Mouse (Mus musculus): Measurements from ENCODE around the gene Nans. TPM values are rescaled to one million over a fixed set of nuclear protein-coding genes. Genes with fewer than 3 reads are reported as not detected.
A peak's percentile ranks its signal among the peaks of the same experiment; 100 is the strongest.

The Nans gene
- polyA plus RNA-seq, 1 experiment: 62.3 TPM

- H3K79me2 ChIP-seq (ENCODE audit: control insufficient read depth, insufficient read depth): no peaks in the 10 kb centered on the region
- H3K4me2 ChIP-seq (ENCODE audit: low read depth): peak overlapping the region; percentile 85
- peak overlapping the region; percentile 9 for H3K4me3 ChIP-seq
- TF ChIP-seq USF1 (IDR thresholded peaks at IDR 0.05; ENCODE audit: low read depth) (no peak), POLR2A (IDR thresholded peaks at IDR 0.05; ENCODE audit: insufficient read length, low read depth) (no peak), POLR2AphosphoS2 (IDR thresholded peaks at IDR 0.05; ENCODE audit: insufficient read length, low read depth) (no peak), REST (IDR thresholded peaks at IDR 0.05; ENCODE audit: insufficient read depth, insufficient read length) (no peak), E2F4 (IDR thresholded peaks at IDR 0.05; ENCODE audit: insufficient read depth) (no peak), TCF12 (IDR thresholded peaks at IDR 0.05; ENCODE audit: insufficient read depth, poor library complexity, severe bottlenecking) (no peak), MAX (IDR thresholded peaks at IDR 0.05; ENCODE audit: low read depth) (no peak), CEBPB (IDR thresholded peaks at IDR 0.05; ENCODE audit: insufficient read depth, poor library complexity, severe bottlenecking) (no peak), MYOG (IDR thresholded peaks at IDR 0.05; ENCODE audit: control insufficient read depth in 1 of 3, insufficient read depth in 1 of 3, insufficient read length in 2 of 3, low read depth in 2 of 3) (no peak), SRF (IDR thresholded peaks at IDR 0.05; ENCODE audit: control insufficient read depth, insufficient read length, low read depth) (no peak), MYOD1 (IDR thresholded peaks at IDR 0.05; ENCODE audit: control insufficient read depth in 1 of 3, insufficient read length in 2 of 3, low read depth in 2 of 3) (no peak), TCF3 (IDR thresholded peaks at IDR 0.05; ENCODE audit: insufficient read length, low read depth) (no peak)
- H3K36me3 ChIP-seq (ENCODE audit: control insufficient read depth, insufficient read depth): no peaks in the 10 kb centered on the region
- H3K27me3 ChIP-seq (ENCODE audit: control insufficient read depth, insufficient read depth, insufficient read length): peaks cover 4% of the 10 kb centered on the region
- H3ac ChIP-seq (ENCODE audit: control insufficient read depth, insufficient read length): no peak overlapping the region
Observed at GRCm38 (mm10) chr4:46526798-46527557, 37.9 kb downstream of the Nans start.

GRCm38 (mm10) chr4:46527558-46527926 lies 38.5 kb downstream of the Nans start:
- Histone ChIP-seq H3K27me3 (ENCODE audit: control insufficient read depth, insufficient read depth, insufficient read length) (no peaks in the 10 kb centered on the region), H3ac (ENCODE audit: control insufficient read depth, insufficient read length) (no peak overlapping the region), H3K4me3 (peak overlapping the region; percentile 9), H3K79me2 (ENCODE audit: control insufficient read depth, insufficient read depth) (no peaks in the 10 kb centered on the region), H3K4me2 (ENCODE audit: low read depth) (peak overlapping the region; percentile 85), H3K36me3 (ENCODE audit: control insufficient read depth, insufficient read depth) (no peaks in the 10 kb centered on the region)
- no peak for TF ChIP-seq TCF12 (IDR thresholded peaks at IDR 0.05; ENCODE audit: insufficient read depth, poor library complexity, severe bottlenecking)
- peak; percentile 41 for TF ChIP-seq POLR2A (IDR thresholded peaks at IDR 0.05; ENCODE audit: insufficient read length, low read depth)

- TF ChIP-seq E2F4 (IDR thresholded peaks at IDR 0.05; ENCODE audit: insufficient read depth) (no peak), POLR2AphosphoS2 (IDR thresholded peaks at IDR 0.05; ENCODE audit: insufficient read length, low read depth) (no peak), TCF12 (IDR thresholded peaks at IDR 0.05; ENCODE audit: insufficient read depth, poor library complexity, severe bottlenecking) (no peak), MYOG (IDR thresholded peaks at IDR 0.05; ENCODE audit: control insufficient read depth in 1 of 3, insufficient read depth in 1 of 3, insufficient read length in 2 of 3, low read depth in 2 of 3) (no peak), SRF (IDR thresholded peaks at IDR 0.05; ENCODE audit: control insufficient read depth, insufficient read length, low read depth) (no peak), MAX (IDR thresholded peaks at IDR 0.05; ENCODE audit: low read depth) (no peak), USF1 (IDR thresholded peaks at IDR 0.05; ENCODE audit: low read depth) (no peak), TCF3 (IDR thresholded peaks at IDR 0.05; ENCODE audit: insufficient read length, low read depth) (no peak), POLR2A (IDR thresholded peaks at IDR 0.05; ENCODE audit: insufficient read length, low read depth) (no peak), CEBPB (IDR thresholded peaks at IDR 0.05; ENCODE audit: insufficient read depth, poor library complexity, severe bottlenecking) (no peak), MYOD1 (IDR thresholded peaks at IDR 0.05; ENCODE audit: control insufficient read depth in 1 of 3, insufficient read length in 2 of 3, low read depth in 2 of 3) (no peak), REST (IDR thresholded peaks at IDR 0.05; ENCODE audit: insufficient read depth, insufficient read length) (no peak)
- H3K79me2 ChIP-seq (ENCODE audit: control insufficient read depth, insufficient read depth): no peaks in the 10 kb centered on the region
- peaks cover 6% of the 10 kb centered on the region for H3K27me3 ChIP-seq (ENCODE audit: control insufficient read depth, insufficient read depth, insufficient read length)
- H3K4me3 ChIP-seq: no peak overlapping the region
- H3K36me3 ChIP-seq (ENCODE audit: control insufficient read depth, insufficient read depth): no peaks in the 10 kb centered on the region
- H3K4me2 ChIP-seq (ENCODE audit: low read depth): no peak overlapping the region
- H3ac ChIP-seq (ENCODE audit: control insufficient read depth, insufficient read length): no peak overlapping the region
Observed at GRCm38 (mm10) chr4:46529722-46530121, 40.7 kb downstream of the Nans start.

- no peak overlapping the region for H3ac ChIP-seq (ENCODE audit: control insufficient read depth, insufficient read length)
- peaks cover 19% of the 10 kb centered on the region for H3K27me3 ChIP-seq (ENCODE audit: control insufficient read depth, insufficient read depth, insufficient read length)
- no peak overlapping the region for H3K4me2 ChIP-seq (ENCODE audit: low read depth)
- H3K36me3 ChIP-seq (ENCODE audit: control insufficient read depth, insufficient read depth): no peaks in the 10 kb centered on the region
- no peaks in the 10 kb centered on the region for H3K79me2 ChIP-seq (ENCODE audit: control insufficient read depth, insufficient read depth)
- H3K4me3 ChIP-seq: no peak overlapping the region
- TF ChIP-seq TCF12 (IDR thresholded peaks at IDR 0.05; ENCODE audit: insufficient read depth, poor library complexity, severe bottlenecking) (no peak), USF1 (IDR thresholded peaks at IDR 0.05; ENCODE audit: low read depth) (no peak), POLR2AphosphoS2 (IDR thresholded peaks at IDR 0.05; ENCODE audit: insufficient read length, low read depth) (no peak), MYOD1 (IDR thresholded peaks at IDR 0.05; ENCODE audit: control insufficient read depth in 1 of 3, insufficient read length in 2 of 3, low read depth in 2 of 3) (no peak), POLR2A (IDR thresholded peaks at IDR 0.05; ENCODE audit: insufficient read length, low read depth) (no peak), CEBPB (IDR thresholded peaks at IDR 0.05; ENCODE audit: insufficient read depth, poor library complexity, severe bottlenecking) (no peak), MYOG (IDR thresholded peaks at IDR 0.05; ENCODE audit: control insufficient read depth in 1 of 3, insufficient read depth in 1 of 3, insufficient read length in 2 of 3, low read depth in 2 of 3) (no peak), E2F4 (IDR thresholded peaks at IDR 0.05; ENCODE audit: insufficient read depth) (no peak), SRF (IDR thresholded peaks at IDR 0.05; ENCODE audit: control insufficient read depth, insufficient read length, low read depth) (no peak), MAX (IDR thresholded peaks at IDR 0.05; ENCODE audit: low read depth) (no peak), TCF3 (IDR thresholded peaks at IDR 0.05; ENCODE audit: insufficient read length, low read depth) (no peak), REST (IDR thresholded peaks at IDR 0.05; ENCODE audit: insufficient read depth, insufficient read length) (no peak)
Observed at GRCm38 (mm10) chr4:46532511-46532910, 43.5 kb downstream of the Nans start.
